Mouse (Mus musculus) kidney, adult 8-10 months (tissue): ENCODE results near the gene Fhdc1.
A peak's percentile ranks its signal among the peaks of the same experiment; 100 is the strongest.

Experiments used
- DNase-seq, 2 experiments: peaks; one replicate each; pipeline ENCODE4 v3.0.0; 2022

Gene Fhdc1

GRCm38 (mm10) chr3:84480006-84480897 lies at the start of gene Fhdc1:
TSS of gene Fhdc1 (minus strand) at chr3:84480429.
- peak; percentile 56 to 62 for DNase-seq

GRCm38 (mm10) chr3:84529021-84529420 lies 48.8 kb upstream of the Fhdc1 start:
- no peak for DNase-seq

- DNase-seq, result no peak
These were observed 44.7 kb upstream of the Fhdc1 start for GRCm38 (mm10) chr3:84524952-84525351.

GRCm38 (mm10) chr3:84516163-84516562 lies 35.9 kb upstream of the Fhdc1 start:
- no peak for DNase-seq

GRCm38 (mm10) chr3:84512774-84513515 lies 32.7 kb upstream of the Fhdc1 start:
- DNase-seq, result no peak

GRCm38 (mm10) chr3:84505193-84505592 lies 25.0 kb upstream of the Fhdc1 start:
- DNase-seq, result no peak

GRCm38 (mm10) chr3:84504291-84504690 lies 24.1 kb upstream of the Fhdc1 start:
- DNase-seq, result no peak

- DNase-seq, result no peak
These were observed 21.9 kb upstream of the Fhdc1 start for GRCm38 (mm10) chr3:84502101-84502500.

- no peak for DNase-seq
These were observed 20.3 kb upstream of the Fhdc1 start for GRCm38 (mm10) chr3:84500491-84500890.

GRCm38 (mm10) chr3:84497718-84498117 lies 17.5 kb upstream of the Fhdc1 start:
- DNase-seq, result peak in 1 of 2 experiments; percentile 5

GRCm38 (mm10) chr3:84492657-84493056 lies 12.4 kb upstream of the Fhdc1 start:
- DNase-seq, result no peak

GRCm38 (mm10) chr3:84492148-84492547 lies 11.9 kb upstream of the Fhdc1 start:
- no peak for DNase-seq

- DNase-seq, result peak; percentile 13 to 14
These were observed 8.5 kb upstream of the Fhdc1 start for GRCm38 (mm10) chr3:84488716-84489115.

GRCm38 (mm10) chr3:84484891-84485290 lies 4.7 kb upstream of the Fhdc1 start:
- DNase-seq, result no peak

- DNase-seq, result no peak
These were observed 4.1 kb upstream of the Fhdc1 start for GRCm38 (mm10) chr3:84484333-84484732.

GRCm38 (mm10) chr3:84482121-84482520 lies 1.9 kb upstream of the Fhdc1 start:
- DNase-seq, result no peak

GRCm38 (mm10) chr3:84481104-84481503 lies 875 bp upstream of the Fhdc1 start:
- DNase-seq, result peak; percentile 33 to 49

GRCm38 (mm10) chr3:84479293-84480005 lies 780 bp downstream of the Fhdc1 start:
- peak; percentile 31 to 40 for DNase-seq

- DNase-seq, result no peak
These were observed 1.3 kb downstream of the Fhdc1 start for GRCm38 (mm10) chr3:84478896-84479292.

- no peak for DNase-seq
These were observed 2.0 kb downstream of the Fhdc1 start for GRCm38 (mm10) chr3:84478195-84478594.

- no peak for DNase-seq
These were observed 2.7 kb downstream of the Fhdc1 start for GRCm38 (mm10) chr3:84477498-84477897.

GRCm38 (mm10) chr3:84474981-84475775 lies 5.1 kb downstream of the Fhdc1 start:
- DNase-seq, result no peak
